Mouse (Mus musculus) thymus, adult 2 months (tissue): ENCODE results near the gene Gm11492.

Experiments used
- CTCF ChIP-seq: fragments of 200-500 bp; IDR thresholded peaks from 2 replicates; pipeline ENCODE4 v1.5.1; 2012; ENCODE audit warnings: mild to moderate bottlenecking, control low read depth, low read length, moderate library complexity, borderline replicate concordance; ENCODE audit not compliant: control insufficient read depth, poor library complexity, insufficient read depth; ENCODE audit errors: extremely low read depth
- POLR2A ChIP-seq: fragments of 200-500 bp; IDR thresholded peaks from 2 replicates; pipeline ENCODE4 v1.6.1; 2012; ENCODE audit warnings: mild to moderate bottlenecking, low read length, control low read depth, moderate library complexity; ENCODE audit not compliant: control insufficient read depth, poor library complexity, insufficient read depth; ENCODE audit errors: extremely low read depth

GRCm38 (mm10) chr11:87581161-87581865 lies 14.9 kb downstream of the Gm11492 start:
- TF ChIP-seq CTCF (no peak), POLR2A (no peak)
